Mouse (Mus musculus): ENCODE results near the gene Nprl2. TPM values are rescaled to one million over a fixed set of nuclear protein-coding genes. Genes with fewer than 3 reads are reported as not detected.
A peak's percentile ranks its signal among the peaks of the same experiment; 100 is the strongest.

Gene Nprl2
- polyA plus RNA-seq, 1 experiment from 2014 or later, result 73.7 TPM

GRCm38 (mm10) chr9:107549297-107550074 lies 7.5 kb downstream of the Nprl2 start:
- peaks cover 56% of the 10 kb centered on the region for H3K27me3 ChIP-seq
- H3K4me1 ChIP-seq (replicated peaks), result peaks cover 59% of the 10 kb centered on the region
- H3K27ac ChIP-seq (replicated peaks), result no peak overlapping the region
- WGBS, result 84% methylated on average over 20 of the region's 20 CpGs
- H3K4me2 ChIP-seq, result no peak overlapping the region
- H3K9ac ChIP-seq, result no peak overlapping the region
- H3K36me3 ChIP-seq, result peaks cover 9% of the 10 kb centered on the region
- ATAC-seq (ENCODE audit: low read depth), result no peak
- H3K4me3 ChIP-seq, result no peak overlapping the region
- no peaks in the 10 kb centered on the region for H3K9me3 ChIP-seq

- peak overlapping the region; percentile 36 for H3K4me3 ChIP-seq
Observed at GRCm38 (mm10) chr9:107550491-107551116, 8.6 kb downstream of the Nprl2 start.

DNA sequence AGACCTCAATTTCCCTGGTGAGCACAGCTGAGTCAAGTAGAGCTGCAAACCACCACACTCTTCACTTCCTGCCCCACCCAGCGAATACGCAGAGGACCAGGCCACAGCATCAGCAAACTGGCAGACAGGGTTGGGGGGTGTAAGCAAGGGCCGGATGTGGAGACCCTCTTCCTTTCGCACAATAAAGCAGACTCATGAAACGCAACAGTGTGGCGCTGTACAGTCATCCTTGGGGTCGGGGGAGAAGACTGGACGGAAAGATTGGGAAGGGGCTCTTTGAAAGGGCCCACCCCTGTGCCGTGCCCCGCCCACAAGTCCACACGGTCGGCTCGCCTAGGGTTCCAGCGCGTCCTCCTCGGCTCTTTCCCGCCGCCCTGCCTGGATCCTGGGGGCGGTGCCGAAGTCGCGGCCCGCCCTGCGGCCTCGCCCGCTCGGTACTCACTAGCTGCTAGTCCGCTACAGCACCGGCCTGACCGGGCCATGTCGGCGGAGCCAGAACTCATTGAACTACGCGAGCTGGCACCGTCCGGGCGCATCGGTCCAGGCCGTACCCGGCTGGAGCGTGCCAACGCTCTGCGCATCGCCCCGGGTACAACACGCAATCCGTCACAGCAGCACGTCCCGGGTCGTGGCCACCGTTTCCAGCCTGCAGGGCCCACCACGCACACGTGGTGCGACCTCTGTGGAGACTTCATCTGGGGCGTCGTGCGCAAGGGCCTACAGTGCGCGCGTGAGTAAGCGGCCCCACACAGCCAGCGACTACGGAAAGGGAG lies 9.3 kb downstream of the Nprl2 start, which contains the start of gene Rassf1:
TSS of gene Rassf1 (plus strand) at position 439 of the 773 bp plus-strand sequence.
- Histone ChIP-seq H3K9ac (peak within 1 kb of the TSS; percentile 68), H3K27me3 (peaks cover 56% of the 10 kb centered on the region), H3K36me3 (no peaks in the 10 kb centered on the region), H3K4me1 (replicated peaks) (peaks cover 61% of the 10 kb centered on the region), H3K27ac (replicated peaks) (0 out of 2 replicates have a peak within 1 kb of the TSS, but pooled peaks have one; percentile 28), H3K9me3 (no peaks in the 10 kb centered on the region), H3K4me2 (peak within 1 kb of the TSS; percentile 97), H3K4me3 (peak within 1 kb of the TSS; percentile 36)
- WGBS, result 1% methylated on average over 63 of the region's 63 CpGs
- no peak for ATAC-seq (ENCODE audit: low read depth)

More at GRCm38 (mm10) chr9:107550491-107551116, 8.6 kb downstream of the Nprl2 start:
- H3K9ac ChIP-seq, result no peak overlapping the region
- peak overlapping the region; percentile 97 for H3K4me2 ChIP-seq
- no peaks in the 10 kb centered on the region for H3K9me3 ChIP-seq
- H3K27me3 ChIP-seq, result peaks cover 56% of the 10 kb centered on the region
- peaks cover 61% of the 10 kb centered on the region for H3K4me1 ChIP-seq (replicated peaks)
- H3K27ac ChIP-seq (replicated peaks), result no peak overlapping the region
- WGBS, result 26% methylated on average over 23 of the region's 23 CpGs
- H3K36me3 ChIP-seq, result no peaks in the 10 kb centered on the region
- no peak for ATAC-seq (ENCODE audit: low read depth)

DNA sequence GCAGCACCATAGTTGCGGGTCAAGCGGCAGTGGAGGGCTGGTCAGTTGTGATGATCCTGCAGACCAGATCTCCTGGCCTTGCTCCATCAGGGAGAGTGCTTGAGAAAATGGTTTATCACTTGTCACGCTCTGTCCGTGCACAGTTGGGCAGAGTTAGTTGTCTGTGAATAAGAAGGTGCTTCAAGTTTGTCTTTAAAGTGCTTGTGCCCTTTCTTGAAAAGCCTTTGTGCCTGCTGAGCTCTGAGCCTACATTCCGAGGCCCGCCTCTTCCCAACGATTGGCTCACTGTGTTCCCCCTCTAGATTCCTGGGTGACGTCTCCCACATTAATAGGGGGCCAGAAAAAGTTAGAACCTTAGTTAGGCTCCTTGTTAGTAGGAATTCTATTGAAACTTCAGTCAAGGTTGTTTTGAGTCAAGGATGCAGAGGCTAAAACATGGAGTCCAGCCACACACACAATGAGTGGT lies 9.9 kb downstream of the Nprl2 start:
- Histone ChIP-seq H3K27ac (replicated peaks) (0 out of 2 replicates have a peak overlapping the region, but pooled peaks have one; percentile 28), H3K4me2 (peak overlapping the region; percentile 97), H3K9me3 (no peaks in the 10 kb centered on the region), H3K4me1 (replicated peaks) (peaks cover 61% of the 10 kb centered on the region), H3K4me3 (peak overlapping the region; percentile 36), H3K9ac (peak overlapping the region; percentile 68), H3K36me3 (peaks cover under 1% of the 10 kb centered on the region; the same call in 1 of the 2 replicates), H3K27me3 (peaks cover 56% of the 10 kb centered on the region)
- ATAC-seq (ENCODE audit: low read depth), result no peak
- 8% methylated on average over 8 of the region's 8 CpGs for WGBS

DNA sequence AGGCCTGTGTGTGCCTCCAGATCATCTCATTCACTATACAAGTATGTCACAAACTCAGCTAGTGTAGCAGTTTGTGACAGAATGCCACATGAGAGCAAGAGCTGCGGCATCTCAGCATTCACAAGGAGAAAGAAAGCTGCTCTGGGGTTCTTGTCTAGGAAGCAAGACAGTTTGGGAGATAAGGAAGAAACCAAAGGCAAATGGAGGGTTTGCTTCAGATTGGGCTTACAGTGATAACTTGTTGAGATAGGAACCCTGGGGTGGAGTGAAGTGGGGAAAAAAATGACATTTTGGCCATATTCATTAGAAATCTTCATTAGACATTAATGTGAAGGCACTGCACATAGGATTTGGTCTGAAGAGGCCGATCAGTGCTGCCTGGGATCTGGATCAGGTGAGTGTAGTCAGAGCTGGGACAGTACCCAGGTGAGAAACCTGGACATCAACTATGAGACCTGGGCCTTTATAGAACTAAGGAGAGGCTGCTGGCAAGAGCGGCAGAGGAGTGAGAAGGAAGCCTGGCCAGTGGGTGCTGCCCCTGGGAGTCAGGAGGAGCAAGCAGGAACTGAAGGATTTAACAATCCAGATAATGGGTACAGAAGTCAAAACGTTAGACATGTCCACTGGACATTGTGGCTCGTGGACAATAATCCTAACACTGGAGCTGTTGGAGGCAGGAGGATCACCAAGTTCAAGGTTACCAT lies 10.8 kb downstream of the Nprl2 start:
- H3K4me1 ChIP-seq (replicated peaks), result peaks cover 54% of the 10 kb centered on the region
- 75% methylated on average over 5 of the region's 5 CpGs for WGBS
- H3K9ac ChIP-seq, result peak overlapping the region; percentile 81; the same call in 1 of the 2 replicates
- no peak for ATAC-seq (ENCODE audit: low read depth)
- H3K27ac ChIP-seq (replicated peaks), result no peak overlapping the region
- peaks cover 53% of the 10 kb centered on the region for H3K27me3 ChIP-seq
- H3K4me2 ChIP-seq, result peak overlapping the region; percentile 97
- H3K4me3 ChIP-seq, result peak overlapping the region; percentile 80
- H3K9me3 ChIP-seq, result no peaks in the 10 kb centered on the region
- H3K36me3 ChIP-seq, result peaks cover 9% of the 10 kb centered on the region

- Histone ChIP-seq H3K27ac (replicated peaks) (peak overlapping the region; percentile 84), H3K4me3 (peak overlapping the region; percentile 80), H3K9me3 (no peaks in the 10 kb centered on the region), H3K4me1 (replicated peaks) (peaks cover 54% of the 10 kb centered on the region), H3K4me2 (peak overlapping the region; percentile 97), H3K27me3 (peaks cover 45% of the 10 kb centered on the region), H3K36me3 (peaks cover 18% of the 10 kb centered on the region), H3K9ac (peak overlapping the region; percentile 81)
- peak; percentile 80 for ATAC-seq (ENCODE audit: low read depth)
- 4% methylated on average over 37 of the region's 37 CpGs for WGBS
Observed at GRCm38 (mm10) chr9:107553541-107554318, 11.7 kb downstream of the Nprl2 start.

GRCm38 (mm10) chr9:107554319-107554825 lies 12.3 kb downstream of the Nprl2 start:
- H3K4me1 ChIP-seq (replicated peaks), result peaks cover 54% of the 10 kb centered on the region
- H3K27me3 ChIP-seq, result peaks cover 38% of the 10 kb centered on the region

GRCm38 (mm10) chr9:107555031-107555457 lies 13.0 kb downstream of the Nprl2 start:
- Histone ChIP-seq H3K9me3 (no peaks in the 10 kb centered on the region), H3K4me1 (replicated peaks) (peaks cover 54% of the 10 kb centered on the region)
- WGBS, result under 1% methylated on average over 23 of the region's 23 CpGs

More at GRCm38 (mm10) chr9:107554319-107554825, 12.3 kb downstream of the Nprl2 start:
- Histone ChIP-seq H3K9ac (peak overlapping the region; percentile 85), H3K9me3 (no peaks in the 10 kb centered on the region), H3K4me3 (peak overlapping the region; percentile 80), H3K36me3 (peaks cover 25% of the 10 kb centered on the region), H3K27ac (replicated peaks) (peak overlapping the region; percentile 93), H3K4me2 (peak overlapping the region; percentile 97)
- under 1% methylated on average over 53 of the region's 53 CpGs for WGBS
- ATAC-seq (ENCODE audit: low read depth), result peak; percentile 95

GRCm38 (mm10) chr9:107555701-107556100 lies 13.7 kb downstream of the Nprl2 start:
- H3K27ac ChIP-seq (replicated peaks), result no peak overlapping the region
- no peak for ATAC-seq (ENCODE audit: low read depth)

More at GRCm38 (mm10) chr9:107555031-107555457, 13.0 kb downstream of the Nprl2 start:
- Histone ChIP-seq H3K4me2 (peak overlapping the region; percentile 97), H3K9ac (peak overlapping the region; percentile 85), H3K27ac (replicated peaks) (peak overlapping the region; percentile 93), H3K36me3 (peaks cover 31% of the 10 kb centered on the region), H3K27me3 (peaks cover 31% of the 10 kb centered on the region), H3K4me3 (peak overlapping the region; percentile 80)
- peak; percentile 55 for ATAC-seq (ENCODE audit: low read depth)

GRCm38 (mm10) chr9:107556346-107556745 lies 14.3 kb downstream of the Nprl2 start:
- peaks cover 44% of the 10 kb centered on the region for H3K36me3 ChIP-seq
- no peaks in the 10 kb centered on the region for H3K9me3 ChIP-seq
- WGBS, result 84% methylated on average over 3 of the region's 3 CpGs
- no peak overlapping the region for H3K27ac ChIP-seq (replicated peaks)
- peak overlapping the region; percentile 97 for H3K4me2 ChIP-seq
- H3K4me1 ChIP-seq (replicated peaks), result peaks cover 45% of the 10 kb centered on the region
- H3K9ac ChIP-seq, result peak overlapping the region; percentile 85
- no peak for ATAC-seq (ENCODE audit: low read depth)
- no peak overlapping the region for H3K4me3 ChIP-seq
- peaks cover 18% of the 10 kb centered on the region for H3K27me3 ChIP-seq

More at GRCm38 (mm10) chr9:107555701-107556100, 13.7 kb downstream of the Nprl2 start:
- H3K27me3 ChIP-seq, result peaks cover 25% of the 10 kb centered on the region
- peak overlapping the region; percentile 97 for H3K4me2 ChIP-seq
- peak overlapping the region; percentile 80 for H3K4me3 ChIP-seq
- H3K9me3 ChIP-seq, result no peaks in the 10 kb centered on the region
- peaks cover 38% of the 10 kb centered on the region for H3K36me3 ChIP-seq
- peak overlapping the region; percentile 85 for H3K9ac ChIP-seq
- peaks cover 52% of the 10 kb centered on the region for H3K4me1 ChIP-seq (replicated peaks)
- 55% methylated on average over 2 of the region's 2 CpGs for WGBS

Data from neural tube, embryonic 13.5 days (tissue).